Mouse (Mus musculus) cerebellum, adult 9-10 months (tissue): ENCODE data around the gene Vwde.

Experiments used
- DNase-seq: peaks from one replicate; pipeline ENCODE4 v3.0.0; 2022

Gene Vwde

GRCm38 (mm10) chr6:13224596-13225227, at the start of gene Vwde:
TSS of gene Vwde (minus strand) at chr6:13224965.
- DNase-seq, result no peak

GRCm38 (mm10) chr6:13255341-13255740, 30.6 kb upstream of the Vwde start:
- DNase-seq, result no peak

- DNase-seq, result no peak
Measured at GRCm38 (mm10) chr6:13248317-13248969, 23.7 kb upstream of the Vwde start.

- DNase-seq, result no peak
Measured at GRCm38 (mm10) chr6:13206157-13206556, 18.6 kb downstream of the Vwde start.

- no peak for DNase-seq
Measured at GRCm38 (mm10) chr6:13197486-13197885, 27.3 kb downstream of the Vwde start.

- no peak for DNase-seq
Measured at GRCm38 (mm10) chr6:13186836-13187235, 37.9 kb downstream of the Vwde start.

GRCm38 (mm10) chr6:13180061-13180460, 44.7 kb downstream of the Vwde start:
- no peak for DNase-seq

GRCm38 (mm10) chr6:13169459-13170150, 55.2 kb downstream of the Vwde start:
- DNase-seq, result peak; percentile 9

- DNase-seq, result no peak
Measured at GRCm38 (mm10) chr6:13166240-13166937, 58.4 kb downstream of the Vwde start.

GRCm38 (mm10) chr6:13159437-13159836, 65.3 kb downstream of the Vwde start:
- peak; percentile 1 for DNase-seq

GRCm38 (mm10) chr6:13153888-13154697, 70.7 kb downstream of the Vwde start:
- no peak for DNase-seq

- DNase-seq, result peak; percentile 33
Measured at GRCm38 (mm10) chr6:13152062-13152640, 72.6 kb downstream of the Vwde start.

GRCm38 (mm10) chr6:13137255-13137654, 87.5 kb downstream of the Vwde start:
- DNase-seq, result no peak

- DNase-seq, result no peak
Measured at GRCm38 (mm10) chr6:13108662-13109061, 116.1 kb downstream of the Vwde start.
